Mouse (Mus musculus): ENCODE data around the gene Fuca1. TPM values are rescaled to one million over a fixed set of nuclear protein-coding genes. Genes with fewer than 3 reads are reported as not detected.
"Not testable (repeated sequence)": the region's sequence is repeated elsewhere in the genome, so short reads cannot be mapped to it uniquely, and the experiment has no call there.

The Fuca1 gene
- total RNA-seq, 2 experiments from 2014 or later = 43.2 to 44.5 TPM

DNA sequence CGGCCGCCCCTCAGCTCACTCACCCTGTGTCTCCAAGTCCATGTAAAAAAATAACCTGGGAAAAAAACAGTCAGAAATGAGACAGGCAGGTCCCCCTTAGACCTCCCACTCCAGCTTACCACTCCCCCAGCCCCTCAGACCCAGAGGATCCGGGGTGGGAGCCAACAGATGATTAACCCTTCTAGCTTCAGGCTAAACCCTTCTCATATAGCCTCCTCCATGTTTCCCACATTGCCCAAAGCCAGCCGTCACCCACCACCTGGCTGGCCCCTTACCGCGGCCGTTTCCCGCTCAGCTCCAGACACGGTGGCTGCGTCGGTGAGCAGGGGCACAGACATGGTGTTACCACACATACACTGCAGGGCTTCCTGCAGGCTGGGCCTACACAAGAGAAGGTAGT lies 50.0 kb downstream of the Fuca1 start:
- DNase-seq = no peak
- intact Hi-C loops (cut with DNase I) = no loop called here

DNA sequence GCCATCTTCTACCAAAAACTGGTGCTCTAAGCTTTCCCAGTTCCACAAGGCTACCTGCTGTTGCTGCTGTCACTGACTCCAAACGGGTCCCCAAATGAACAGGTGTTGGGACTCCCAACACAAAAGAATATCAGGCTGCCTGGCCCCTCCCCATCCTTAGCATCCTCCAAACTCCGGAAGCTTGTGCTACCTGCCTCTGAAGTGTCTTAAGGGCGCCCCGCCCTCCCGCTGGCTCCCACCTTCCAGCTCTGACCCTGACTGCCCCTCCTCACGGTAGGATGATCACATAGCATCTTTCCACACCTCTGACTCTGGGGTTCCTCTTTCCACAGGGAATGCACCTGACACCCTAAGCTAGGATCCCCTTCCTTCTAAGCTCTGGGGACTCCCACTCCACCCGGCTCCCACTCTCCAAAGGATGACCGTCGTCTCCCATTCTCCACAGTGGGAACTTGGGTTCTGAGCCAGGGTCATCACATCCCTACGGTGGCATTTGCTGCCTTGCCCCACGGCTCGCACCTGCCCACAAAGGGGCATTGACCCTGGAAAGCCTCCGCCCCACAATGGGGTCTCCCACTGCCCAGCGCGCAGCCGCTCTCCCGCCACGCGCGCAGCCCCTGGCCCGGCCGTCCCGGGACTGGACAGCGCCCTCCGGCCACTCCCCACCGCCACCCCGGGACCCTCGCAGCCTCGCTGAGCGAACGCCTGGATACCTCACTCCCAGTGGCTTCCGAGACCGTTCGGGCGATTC lies 51.4 kb downstream of the Fuca1 start:
- DNase-seq = no peak
- intact Hi-C loops (cut with DNase I) = no loop called here

DNA sequence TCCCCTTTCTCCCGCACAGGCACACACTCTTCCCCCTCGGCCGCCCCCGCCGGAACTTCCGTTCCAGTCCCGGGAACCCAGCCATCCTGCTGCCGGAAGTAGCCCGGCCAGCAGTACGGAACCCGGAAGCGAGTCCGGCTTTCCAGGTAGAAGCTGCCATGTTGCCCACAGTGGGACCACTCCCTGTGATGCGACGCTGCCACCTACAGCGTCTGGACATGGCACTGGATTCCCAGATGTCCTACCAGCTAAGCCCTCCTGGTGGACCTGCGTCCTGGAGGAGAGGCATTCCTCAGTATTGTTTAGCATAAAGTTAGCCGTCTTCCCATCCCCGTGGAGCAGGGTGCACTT lies 52.0 kb downstream of the Fuca1 start, which contains the start of gene Lypla2:
Lypla2 (minus strand) TSS at position 71 of the 351 bp plus-strand sequence.
- peak; percentile 91 to 94 for DNase-seq
- intact Hi-C loops (cut with DNase I) = no loop called here

DNA sequence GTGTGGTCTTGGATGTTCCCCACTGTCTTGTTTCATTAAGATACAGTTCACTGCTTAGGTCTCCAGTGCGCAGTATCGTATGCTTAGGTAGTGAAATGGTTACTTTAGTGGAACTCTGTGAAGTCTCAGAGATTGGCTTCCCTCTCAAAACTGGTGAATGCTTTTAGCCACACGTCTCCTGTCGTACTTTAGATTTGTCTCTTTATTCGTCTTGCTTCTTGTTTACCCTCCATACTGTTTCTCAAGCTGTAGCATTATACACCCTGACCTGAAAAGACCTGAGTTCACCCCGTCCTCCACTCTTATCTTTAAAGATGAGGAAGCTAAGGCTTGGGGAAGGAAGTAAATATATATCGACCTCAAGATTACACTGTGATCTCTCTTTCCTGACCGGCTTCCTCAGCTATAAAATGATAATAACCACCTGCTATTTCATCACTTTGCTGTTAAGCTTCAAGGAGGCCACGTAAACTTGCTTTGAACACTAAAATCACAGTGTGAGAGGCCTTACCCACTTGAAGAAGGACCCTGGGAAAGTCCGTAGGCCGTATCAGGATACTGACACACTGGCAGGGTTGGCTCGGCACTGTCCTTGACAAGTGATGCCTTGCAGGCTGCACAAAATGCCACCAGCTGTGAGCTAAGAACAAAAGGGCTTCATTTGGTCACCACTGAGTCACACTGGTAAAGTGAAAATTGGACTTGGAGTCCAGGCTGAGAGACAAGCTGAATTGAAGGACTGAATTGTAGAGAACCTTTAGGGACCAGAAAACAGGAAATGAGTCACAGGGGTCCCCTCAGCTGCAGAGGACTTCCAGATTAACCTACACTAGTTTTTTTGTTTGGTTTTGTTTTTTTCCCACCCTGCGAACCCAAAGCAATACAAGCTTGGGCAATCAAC lies 52.6 kb downstream of the Fuca1 start:
- intact Hi-C loops (cut with DNase I) = no loop called here
- DNase-seq = peak in 1 of 2 experiments; percentile 25

DNA sequence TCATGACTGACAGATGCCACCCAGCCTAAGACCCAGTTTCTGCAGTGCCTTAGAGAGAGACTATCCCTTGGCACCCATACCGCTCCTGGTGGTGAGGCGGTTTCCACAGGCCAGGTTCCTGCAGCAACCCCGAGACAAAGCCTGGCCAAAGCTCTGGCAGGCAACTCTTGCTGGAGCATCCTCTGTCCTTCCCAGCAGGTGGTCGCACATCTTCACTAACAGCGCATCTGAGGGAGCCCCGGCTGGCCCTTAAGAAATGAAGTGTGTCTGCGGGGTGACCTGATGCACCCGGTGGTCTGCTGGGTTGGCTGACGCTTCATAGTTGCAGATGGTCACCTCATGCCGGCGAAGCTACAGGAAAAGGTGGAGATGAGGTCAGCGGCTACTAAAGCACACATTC lies 55.6 kb downstream of the Fuca1 start:
- intact Hi-C loops (cut with DNase I) = no loop called here
- DNase-seq = no peak

DNA sequence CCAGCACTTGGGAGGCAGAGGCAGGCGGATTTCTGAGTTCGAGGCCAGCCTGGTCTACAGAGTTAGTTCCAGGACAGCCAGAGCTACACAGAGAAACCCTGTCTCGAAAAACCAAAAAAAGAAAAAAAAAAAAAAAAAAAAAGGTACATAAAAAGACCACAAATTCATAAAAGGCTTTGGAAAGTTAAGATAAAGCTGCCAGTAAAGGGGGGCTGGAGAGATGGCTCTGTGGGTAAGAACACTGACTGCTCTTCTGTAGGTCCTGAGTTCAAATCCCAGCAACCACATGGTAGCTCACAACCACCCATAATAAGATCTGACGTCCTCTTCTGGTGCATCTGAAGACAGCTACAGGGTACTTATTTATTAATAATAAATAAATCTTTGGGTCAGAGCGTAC lies 59.7 kb downstream of the Fuca1 start:
- intact Hi-C loops (cut with DNase I); DNase-seq: not testable (repeated sequence)

DNA sequence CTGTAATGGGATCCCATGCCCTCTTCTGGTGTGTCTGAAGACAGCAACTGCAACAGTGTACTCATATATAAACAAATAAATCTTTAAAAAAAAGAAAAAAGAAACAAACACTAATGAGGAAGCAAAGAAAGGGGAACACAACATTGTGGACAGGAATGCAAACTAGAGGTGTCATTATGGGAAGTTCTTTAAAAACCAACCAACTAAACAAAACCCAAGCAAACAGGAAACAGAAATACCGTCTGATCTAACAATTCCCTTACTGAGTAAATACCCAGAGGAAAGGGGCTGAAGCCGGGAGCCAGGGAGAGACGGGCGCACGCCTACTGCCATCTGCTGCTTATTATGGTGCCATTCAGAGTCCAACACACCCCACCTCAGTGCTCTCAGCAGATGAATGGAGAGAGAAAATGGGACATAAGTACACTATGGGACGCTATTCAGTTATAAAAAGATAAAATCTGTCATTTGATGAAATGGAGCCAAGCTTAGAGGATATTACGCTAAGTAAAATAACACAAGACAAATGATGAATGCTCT lies 61.1 kb downstream of the Fuca1 start:
- intact Hi-C loops (cut with DNase I) = no loop called here
- no peak for DNase-seq

DNA sequence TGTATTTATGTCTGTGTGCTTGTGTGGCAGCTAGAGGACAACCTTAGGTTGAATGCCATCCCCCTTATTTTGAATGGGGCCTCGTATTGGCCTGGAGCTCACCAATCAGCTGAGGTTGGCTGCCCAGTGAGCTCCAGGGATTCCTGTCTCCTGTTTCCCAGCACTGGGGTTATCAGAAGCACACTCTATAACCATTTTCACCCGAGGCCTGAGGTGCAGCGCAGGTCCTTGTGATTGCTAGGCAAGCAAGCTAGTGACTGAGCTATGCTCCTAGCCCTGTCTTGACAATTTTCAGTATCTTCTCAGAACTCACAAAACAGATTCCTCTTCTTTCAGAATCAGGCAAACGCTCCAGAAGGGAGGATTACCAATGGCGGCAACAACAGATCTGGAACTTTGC lies 64.0 kb downstream of the Fuca1 start:
- intact Hi-C loops (cut with DNase I) = no loop called here
- no peak for DNase-seq

DNA sequence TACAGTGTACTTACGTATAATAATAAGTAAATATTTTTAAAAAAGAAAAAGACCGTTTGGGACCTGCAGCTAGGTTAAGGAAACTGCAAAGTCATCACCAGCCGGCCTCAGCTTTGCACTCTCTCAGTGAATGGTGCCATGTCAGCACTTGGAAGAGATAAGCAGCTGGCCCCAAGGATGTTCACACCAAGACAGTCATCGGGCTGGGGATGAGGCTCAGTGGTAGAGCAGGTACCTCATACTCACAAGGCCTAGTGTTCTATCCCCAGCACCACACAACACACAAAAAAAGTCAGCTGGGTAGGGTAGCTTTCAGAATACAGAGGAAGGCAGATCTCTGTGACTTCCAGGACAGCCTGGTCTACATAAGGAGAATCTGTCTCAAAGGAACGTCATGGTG lies 64.7 kb downstream of the Fuca1 start:
- intact Hi-C loops (cut with DNase I) = no loop called here

DNA sequence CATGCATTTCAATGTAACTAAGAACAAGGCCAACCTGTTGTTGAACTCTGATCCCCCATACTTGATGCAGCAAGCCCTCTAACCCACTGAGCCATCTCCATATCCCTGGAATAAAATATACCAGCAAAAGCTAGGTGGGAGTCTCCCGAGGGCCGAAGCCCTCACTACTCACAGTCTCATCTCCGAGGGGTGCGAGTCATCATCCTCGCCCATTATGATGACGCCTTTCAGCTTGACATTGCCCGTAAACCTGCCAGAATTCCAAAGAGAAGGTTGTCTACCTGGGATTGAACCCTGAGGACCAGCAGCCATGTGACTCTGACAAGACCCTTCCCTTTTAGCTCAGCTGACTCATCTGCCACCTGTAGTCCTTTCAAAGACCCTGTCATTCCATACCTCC lies 65.2 kb downstream of the Fuca1 start:
- intact Hi-C loops (cut with DNase I) = no loop called here
- DNase-seq = no peak

More for the DNA sequence above, 64.7 kb downstream of the Fuca1 start:
- DNase-seq = no peak

DNA sequence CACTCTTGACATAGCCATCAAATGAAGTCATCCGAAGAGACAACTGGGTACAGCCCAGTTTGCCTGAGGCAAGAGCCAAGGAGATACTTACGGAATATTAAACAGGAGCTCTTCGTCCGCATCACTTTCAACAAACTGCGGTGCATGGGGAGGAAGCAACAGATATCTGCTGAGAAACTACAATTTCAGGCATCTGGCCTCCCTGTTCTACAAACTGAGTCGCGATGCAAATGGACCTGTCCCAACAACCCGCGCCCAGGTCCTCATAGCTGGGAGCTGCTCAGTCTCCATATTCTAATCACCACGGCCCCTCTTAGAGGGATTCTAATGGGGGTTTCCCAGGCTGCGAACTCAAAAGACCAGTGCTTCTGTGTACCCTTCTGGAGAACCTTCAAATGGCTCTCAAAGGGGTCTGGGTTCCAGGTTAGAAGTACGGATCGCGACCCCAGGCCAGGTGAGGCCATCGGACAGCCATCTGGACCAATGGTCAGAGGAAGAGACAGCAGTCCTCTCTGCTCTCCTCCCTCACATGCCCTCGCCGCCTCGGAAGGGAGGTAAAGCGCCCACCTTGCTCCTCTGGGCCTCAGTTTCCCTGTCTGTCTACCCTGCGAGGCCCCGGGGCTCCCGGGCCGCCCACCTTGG lies 65.9 kb downstream of the Fuca1 start:
- DNase-seq = no peak
- intact Hi-C loops (cut with DNase I) = no loop called here

DNA sequence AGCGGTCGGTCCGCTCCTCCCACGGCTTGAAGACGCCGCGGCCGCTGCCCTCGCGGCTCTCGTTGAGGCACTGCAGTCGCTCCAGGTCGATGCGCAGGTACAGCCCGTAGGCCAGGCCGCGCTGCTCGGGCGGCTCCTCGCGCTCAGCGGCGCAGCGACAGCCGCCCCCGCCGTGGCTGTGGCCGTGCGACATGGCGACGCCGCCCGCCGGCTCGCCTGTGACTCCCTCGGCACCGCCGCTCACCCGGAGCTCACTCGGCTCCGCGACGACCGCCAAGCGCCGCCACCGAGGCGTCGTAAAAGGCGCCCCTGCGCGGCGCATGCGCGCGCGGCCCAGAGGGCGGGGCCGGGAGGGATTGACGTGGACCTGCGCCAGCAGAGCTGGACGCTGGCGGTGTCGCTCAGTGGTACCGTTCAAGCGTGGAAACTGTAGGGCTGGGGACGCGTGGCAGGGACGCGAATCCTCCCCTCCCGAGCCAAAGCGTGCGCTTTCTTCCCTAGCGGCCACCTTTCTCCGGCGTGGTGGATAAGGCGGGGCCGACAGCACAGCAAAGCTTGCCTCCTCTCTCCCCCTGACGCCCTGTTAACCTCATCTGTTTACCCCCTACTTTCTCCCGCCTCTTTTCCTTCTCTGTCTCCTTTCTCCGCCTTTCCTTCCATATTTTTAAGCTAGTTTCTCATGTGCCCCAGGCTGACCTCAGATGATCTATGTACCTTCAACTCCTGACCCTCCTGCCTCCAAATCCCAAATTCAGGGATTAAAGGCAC lies 66.6 kb downstream of the Fuca1 start, which contains the start of gene Pithd1:
Pithd1 (minus strand) TSS at position 322 of the 768 bp plus-strand sequence.
- intact Hi-C loops (cut with DNase I) = no loop called here
- peak; percentile 94 to 95 for DNase-seq

DNA sequence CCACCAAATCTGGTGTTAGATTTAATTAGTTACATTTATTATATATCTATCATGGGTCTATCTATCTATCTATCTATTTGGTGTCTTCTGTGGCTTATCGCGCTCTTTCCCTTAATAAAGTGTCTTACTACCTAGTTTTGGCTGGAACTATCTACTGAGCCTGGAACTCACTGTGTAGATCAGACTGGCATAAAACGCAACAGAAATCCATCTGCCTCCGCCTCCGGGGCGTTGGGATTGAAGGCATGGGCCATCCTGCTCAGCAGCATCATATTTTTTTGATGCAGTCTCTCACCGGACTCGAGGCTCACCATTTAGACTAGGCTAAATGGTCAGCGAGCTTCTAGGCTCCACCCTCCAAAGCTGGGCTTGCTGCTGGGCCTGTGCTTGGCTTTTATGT lies 67.2 kb downstream of the Fuca1 start:
- no peak for DNase-seq
- intact Hi-C loops (cut with DNase I) = no loop called here

Other genes starting within 250 kb of the Fuca1 start
- 1 to 10 TPM; 3.4 to 4.1 TPM for gene Ifnlr1, start 234.4 kb upstream of the Fuca1 start, total RNA-seq (2021)
- gene Il22ra1, start 192.6 kb upstream of the Fuca1 start, total RNA-seq (2021) = under 1 TPM; 0.22 to 0.64 TPM
- under 1 TPM; 0.77 to 0.84 TPM for gene Myom3, start 161.0 kb upstream of the Fuca1 start, total RNA-seq (2021)
- 10 to 100 TPM; 61.2 to 64.1 TPM for gene Srsf10, start 65.0 kb upstream of the Fuca1 start, total RNA-seq (2021)
- 100 to 1,000 TPM in 1 of 2 experiments, 10 to 100 TPM in 1; 99.4 to 105 TPM for gene Pnrc2, start 46.9 kb upstream of the Fuca1 start, total RNA-seq (2021)
- gene Cnr2, start 25.3 kb upstream of the Fuca1 start, total RNA-seq (2021) = under 1 TPM; 0.77 to 0.94 TPM
- gene Hmgcl, start 25.7 kb downstream of the Fuca1 start, total RNA-seq (2021) = 10 to 100 TPM; 66.3 to 67.5 TPM
- 1 to 10 TPM; 5.2 to 5.7 TPM for gene Gale, start 43.0 kb downstream of the Fuca1 start, total RNA-seq (2021)
- 10 to 100 TPM; 42.6 to 47.8 TPM for gene Lypla2, start 51.9 kb downstream of the Fuca1 start, total RNA-seq (2021)
- gene Pithd1, start 66.5 kb downstream of the Fuca1 start, total RNA-seq (2021) = 10 to 100 TPM; 20.7 to 21.3 TPM
- gene Eloa, start 101.0 kb downstream of the Fuca1 start, total RNA-seq (2021) = 10 to 100 TPM; 34.8 to 36.0 TPM
- gene Rpl11, start 132.7 kb downstream of the Fuca1 start, total RNA-seq (2021) = 100 to 1,000 TPM; 318 to 346 TPM
- 100 to 1,000 TPM; 104 TPM for gene Id3, start 222.8 kb downstream of the Fuca1 start, total RNA-seq (2021)